ENCODE assay signal across 18 mouse cellular contexts in genomic region chr6:94875065-94875464, GRCm38 (mm10).
"Had no signal": no experiment of that assay in that cellular context is flagged by ENCODE, and none has a peak within 500 bp of the region (broad histone marks: within the 10 kb centered on the region; RNA-seq: fewer than 3 reads in every experiment).

No protein-coding gene starts in this region.

- ATAC-seq: liver, postnatal 0 days; lung, postnatal 0 days; midbrain, embryonic 16.5 days had no signal

- H3K27ac ChIP-seq: liver, embryonic 15.5 days; lung, embryonic 15.5 days; macrophage; midbrain, embryonic 12.5 days; neural tube, embryonic 12.5 days; stomach, embryonic 15.5 days; stomach, postnatal 0 days had no signal

- H3K4me2 ChIP-seq: liver, embryonic 15.5 days; lung, embryonic 15.5 days; midbrain, embryonic 12.5 days; neural tube, embryonic 12.5 days; stomach, embryonic 15.5 days had no signal

- H3K36me3 ChIP-seq: liver, embryonic 15.5 days; lung, embryonic 15.5 days; midbrain, embryonic 12.5 days; neural tube, embryonic 12.5 days; stomach, embryonic 15.5 days had no signal

- H3K27me3 ChIP-seq: liver, embryonic 15.5 days; lung, embryonic 15.5 days; midbrain, embryonic 12.5 days; neural tube, embryonic 12.5 days; stomach, embryonic 15.5 days had no signal

- DNase-seq: liver, postnatal 0 days; lung, adult 2 months; lung, postnatal 14 days; lung, postnatal 36 days; midbrain, embryonic 14.5 days; right cerebral cortex, postnatal 14 days; thymus, adult 2 months; thymus, postnatal 25 days; thymus, postnatal 4 days had no signal

- H3K9ac ChIP-seq: liver, embryonic 15.5 days; liver, postnatal 0 days; lung, embryonic 15.5 days; midbrain, embryonic 12.5 days; neural tube, embryonic 12.5 days; stomach, embryonic 15.5 days had no signal

- H3K4me1 ChIP-seq: liver, embryonic 15.5 days; lung, embryonic 15.5 days; midbrain, embryonic 12.5 days; neural tube, embryonic 12.5 days; stomach, embryonic 15.5 days had no signal

- H3K4me3 ChIP-seq: liver, embryonic 15.5 days; lung, embryonic 15.5 days; midbrain, embryonic 12.5 days; neural tube, embryonic 12.5 days; stomach, embryonic 15.5 days had no signal

- H3K9me3 ChIP-seq: liver, embryonic 15.5 days; lung, embryonic 15.5 days; midbrain, embryonic 12.5 days; neural tube, embryonic 12.5 days; stomach, embryonic 15.5 days had no signal
